Mouse (Mus musculus): ENCODE results near the gene Pip4k2a. TPM values are rescaled to one million over a fixed set of nuclear protein-coding genes. Genes with fewer than 3 reads are reported as not detected.

The Pip4k2a gene
- polyA plus RNA-seq, 1 experiment from 2014 or later = 8.3 TPM

DNA sequence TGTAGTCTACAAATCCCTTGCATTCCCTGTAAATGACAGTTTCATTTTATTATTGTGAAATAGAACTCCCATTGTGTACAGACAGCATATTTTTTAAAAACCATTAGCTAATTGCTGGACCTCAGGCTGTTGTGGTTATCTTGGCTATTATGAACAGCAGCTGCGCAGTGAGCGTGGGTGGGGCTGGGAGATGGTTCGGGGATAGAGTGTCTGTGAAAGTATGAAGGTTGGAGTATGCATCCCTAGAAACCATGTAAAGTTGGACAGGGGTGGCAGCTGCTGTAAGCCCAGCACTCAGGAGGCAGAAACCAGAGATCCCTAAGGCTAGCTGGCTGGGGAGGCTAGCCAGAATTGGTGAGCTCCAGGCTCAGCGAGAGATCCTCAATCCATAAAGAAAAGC lies 158.4 kb downstream of the Pip4k2a start:
- Histone ChIP-seq H3K4me3 (no peak overlapping the region), H3K4me1 (no peaks in the 10 kb centered on the region), H3K27me3 (no peaks in the 10 kb centered on the region), H3K9ac (no peak overlapping the region), H3K4me2 (no peak overlapping the region), H3K36me3 (ENCODE audit: poor library complexity, severe bottlenecking) (peaks cover 8% of the 10 kb centered on the region; the same call in 1 of the 2 replicates), H3K9me3 (replicated peaks) (0 out of 2 replicates have a peak, but pooled peaks cover 2% of the 10 kb centered on the region), H3K27ac (no peak overlapping the region)
- ATAC-seq = no peak
- 84% methylated on average over 4 of the region's 4 CpGs for WGBS

- Histone ChIP-seq H3K27me3 (no peaks in the 10 kb centered on the region), H3K27ac (no peak overlapping the region), H3K4me2 (no peak overlapping the region), H3K9ac (no peak overlapping the region), H3K4me3 (no peak overlapping the region), H3K36me3 (ENCODE audit: poor library complexity, severe bottlenecking) (no peaks in the 10 kb centered on the region), H3K4me1 (no peaks in the 10 kb centered on the region), H3K9me3 (replicated peaks) (0 out of 2 replicates have a peak, but pooled peaks cover 2% of the 10 kb centered on the region)
- WGBS = 94% methylated on average over 12 of the region's 12 CpGs
- no peak for ATAC-seq
Measured at GRCm38 (mm10) chr2:18835266-18835908, 162.5 kb downstream of the Pip4k2a start.

DNA sequence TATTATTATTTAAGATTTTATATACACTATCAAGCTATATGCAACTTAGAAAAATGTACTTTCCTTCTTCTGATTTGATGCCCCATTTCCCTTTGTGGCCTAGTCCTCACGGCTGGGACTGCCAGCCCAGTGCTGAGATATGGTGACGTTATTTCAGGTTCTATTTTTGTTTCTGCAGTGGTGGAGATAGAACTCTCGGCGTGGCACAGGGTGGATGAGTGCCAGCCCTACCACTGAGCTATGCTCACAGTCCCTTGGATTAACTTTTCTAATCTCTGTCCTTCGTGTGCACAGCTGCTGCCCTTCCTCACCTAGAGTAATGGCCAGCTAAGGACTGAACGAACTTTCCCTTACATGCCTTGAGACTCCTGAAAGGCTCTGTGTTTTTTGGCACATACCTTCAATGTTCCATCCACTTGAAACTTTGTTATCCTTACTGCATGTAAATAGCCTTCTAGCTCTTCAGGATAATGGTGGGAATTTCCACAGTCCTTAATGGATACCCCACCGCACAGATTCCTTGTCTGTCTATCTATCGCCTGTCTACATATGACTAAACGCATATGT lies 164.8 kb downstream of the Pip4k2a start:
- Histone ChIP-seq H3K9ac (no peak overlapping the region), H3K27ac (no peak overlapping the region), H3K9me3 (replicated peaks) (0 out of 2 replicates have a peak, but pooled peaks cover 2% of the 10 kb centered on the region), H3K4me3 (no peak overlapping the region), H3K36me3 (ENCODE audit: poor library complexity, severe bottlenecking) (no peaks in the 10 kb centered on the region), H3K4me2 (no peak overlapping the region), H3K4me1 (no peaks in the 10 kb centered on the region), H3K27me3 (no peaks in the 10 kb centered on the region)
- no peak for ATAC-seq
- WGBS = 84% methylated on average over 9 of the region's 9 CpGs

GRCm38 (mm10) chr2:18831031-18831774 lies 166.7 kb downstream of the Pip4k2a start:
- ATAC-seq = no peak
- no peaks in the 10 kb centered on the region for H3K36me3 ChIP-seq (ENCODE audit: poor library complexity, severe bottlenecking)
- H3K4me2 ChIP-seq = no peak overlapping the region
- no peak overlapping the region for H3K4me3 ChIP-seq
- no peak overlapping the region for H3K9ac ChIP-seq
- no peaks in the 10 kb centered on the region for H3K4me1 ChIP-seq
- H3K27me3 ChIP-seq = no peaks in the 10 kb centered on the region
- 70% methylated on average over 6 of the region's 6 CpGs for WGBS
- 0 out of 2 replicates have a peak, but pooled peaks cover 2% of the 10 kb centered on the region for H3K9me3 ChIP-seq (replicated peaks)
- no peak overlapping the region for H3K27ac ChIP-seq

DNA sequence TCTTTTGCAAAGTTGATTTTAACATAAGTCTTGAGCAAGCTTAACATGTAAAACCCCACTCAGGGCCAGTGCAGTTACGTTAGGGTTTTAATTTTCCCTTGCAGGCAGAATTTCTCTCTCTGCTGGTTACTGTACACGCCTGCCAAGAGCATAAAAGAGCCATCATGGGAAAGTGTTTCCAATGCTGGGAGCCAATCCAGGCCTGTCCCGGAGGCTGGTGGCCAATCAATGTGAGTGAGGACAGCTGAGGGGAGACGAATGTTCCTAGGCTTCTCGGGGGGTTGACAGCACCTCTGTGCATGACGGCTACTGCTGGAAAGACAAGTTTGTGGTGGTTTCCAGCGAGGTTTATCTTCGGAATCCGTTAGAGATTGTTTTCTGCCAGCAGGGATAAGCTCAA lies 175.2 kb downstream of the Pip4k2a start:
- ATAC-seq = peak; percentile 75
- H3K4me1 ChIP-seq = peaks cover 16% of the 10 kb centered on the region
- no peak overlapping the region for H3K4me2 ChIP-seq
- no peaks in the 10 kb centered on the region for H3K9me3 ChIP-seq (replicated peaks)
- no peak overlapping the region for H3K9ac ChIP-seq
- no peak overlapping the region for H3K4me3 ChIP-seq
- H3K36me3 ChIP-seq (ENCODE audit: poor library complexity, severe bottlenecking) = no peaks in the 10 kb centered on the region
- no peaks in the 10 kb centered on the region for H3K27me3 ChIP-seq
- H3K27ac ChIP-seq = no peak overlapping the region
- 58% methylated on average over 9 of the region's 9 CpGs for WGBS

- H3K36me3 ChIP-seq (ENCODE audit: poor library complexity, severe bottlenecking) = no peaks in the 10 kb centered on the region
- peak overlapping the region; percentile 30 for H3K4me2 ChIP-seq
- 42% methylated on average over 18 of the region's 18 CpGs for WGBS
- no peak overlapping the region for H3K4me3 ChIP-seq
- H3K9ac ChIP-seq = no peak overlapping the region
- peaks cover 16% of the 10 kb centered on the region for H3K4me1 ChIP-seq
- H3K9me3 ChIP-seq (replicated peaks) = no peaks in the 10 kb centered on the region
- H3K27me3 ChIP-seq = no peaks in the 10 kb centered on the region
- H3K27ac ChIP-seq = no peak overlapping the region
- ATAC-seq = peak; percentile 57
Measured at GRCm38 (mm10) chr2:18821451-18822379, 176.2 kb downstream of the Pip4k2a start.

DNA sequence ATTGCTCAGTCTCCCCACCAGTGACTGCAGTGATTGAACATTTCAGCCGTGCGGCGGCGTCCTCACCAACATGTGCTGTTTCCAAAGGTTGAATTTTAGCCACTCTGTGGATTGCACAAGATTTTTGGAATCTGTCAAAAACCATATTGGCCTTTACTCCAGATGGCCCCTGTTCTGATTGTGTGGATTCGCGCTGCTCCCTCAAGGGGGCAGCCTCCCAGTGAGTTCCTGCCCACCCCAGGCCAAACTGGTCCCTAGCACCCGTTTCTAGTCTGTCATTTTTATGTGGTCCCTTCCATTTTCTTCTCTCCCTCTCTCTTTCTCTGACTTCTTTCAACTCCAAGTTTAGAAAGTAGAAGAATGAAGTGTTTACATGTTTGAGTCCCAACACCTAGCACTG lies 178.4 kb downstream of the Pip4k2a start:
- Histone ChIP-seq H3K27me3 (no peaks in the 10 kb centered on the region), H3K4me2 (no peak overlapping the region), H3K9me3 (replicated peaks) (no peaks in the 10 kb centered on the region), H3K4me3 (no peak overlapping the region), H3K36me3 (ENCODE audit: poor library complexity, severe bottlenecking) (no peaks in the 10 kb centered on the region), H3K4me1 (peaks cover 16% of the 10 kb centered on the region), H3K9ac (no peak overlapping the region), H3K27ac (no peak overlapping the region)
- ATAC-seq = no peak
- 80% methylated on average over 7 of the region's 7 CpGs for WGBS

DNA sequence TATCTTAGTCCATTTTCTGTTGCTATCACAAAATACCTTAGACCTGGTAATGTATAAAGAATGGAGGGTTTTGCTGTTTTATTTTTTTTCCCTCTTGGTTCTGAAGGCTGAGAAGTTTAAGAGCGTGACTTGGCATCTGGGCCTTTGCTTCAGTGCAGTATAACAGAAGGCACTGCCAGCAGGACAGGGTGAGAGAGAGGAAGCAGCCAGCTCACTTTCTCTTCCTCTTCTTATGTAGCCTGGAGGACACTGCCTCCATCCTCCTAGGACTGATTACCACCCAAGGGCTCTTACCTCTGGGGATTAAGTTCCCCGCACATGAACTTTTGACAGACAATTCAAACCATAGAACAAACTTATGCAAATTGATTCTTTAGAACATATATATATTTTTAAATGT lies 181.9 kb downstream of the Pip4k2a start:
- Histone ChIP-seq H3K27ac (no peak overlapping the region), H3K4me2 (no peak overlapping the region), H3K9me3 (replicated peaks) (no peaks in the 10 kb centered on the region), H3K4me3 (no peak overlapping the region), H3K9ac (no peak overlapping the region), H3K27me3 (no peaks in the 10 kb centered on the region), H3K4me1 (peaks cover 9% of the 10 kb centered on the region; the same call in 1 of the 2 replicates), H3K36me3 (ENCODE audit: poor library complexity, severe bottlenecking) (no peaks in the 10 kb centered on the region)
- 90% methylated on average over 2 of the region's 2 CpGs for WGBS
- no peak for ATAC-seq

DNA sequence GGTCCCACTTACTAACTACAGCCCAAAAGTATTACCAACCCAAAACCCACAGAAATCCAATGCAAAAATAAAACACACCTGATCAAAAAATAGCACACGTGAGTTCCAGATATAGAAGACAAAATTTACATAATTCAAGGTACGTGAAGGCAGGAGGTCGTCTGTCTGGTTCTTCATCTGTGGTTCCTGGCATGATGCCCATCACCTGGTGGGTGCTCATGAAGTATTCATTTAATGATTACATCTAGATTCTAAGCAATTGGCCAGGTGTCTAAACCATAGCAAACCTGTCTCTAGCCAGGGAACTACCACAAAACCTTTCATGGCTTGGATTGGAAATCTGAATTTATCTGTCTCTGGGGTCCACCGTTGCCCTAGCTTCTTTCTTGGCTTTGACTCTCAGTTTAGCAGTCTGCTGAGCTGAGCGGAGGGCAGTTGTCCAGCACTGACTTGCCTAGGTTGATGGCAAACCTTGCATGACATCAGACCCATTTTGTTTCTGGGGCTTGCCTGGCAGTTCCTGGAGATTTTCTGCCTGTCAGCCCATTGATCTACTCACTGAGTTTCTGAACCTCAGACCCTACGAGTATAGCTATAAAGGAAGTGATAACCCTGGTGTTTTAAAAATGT lies 182.5 kb downstream of the Pip4k2a start:
- WGBS = 80% methylated on average over 6 of the region's 6 CpGs

DNA sequence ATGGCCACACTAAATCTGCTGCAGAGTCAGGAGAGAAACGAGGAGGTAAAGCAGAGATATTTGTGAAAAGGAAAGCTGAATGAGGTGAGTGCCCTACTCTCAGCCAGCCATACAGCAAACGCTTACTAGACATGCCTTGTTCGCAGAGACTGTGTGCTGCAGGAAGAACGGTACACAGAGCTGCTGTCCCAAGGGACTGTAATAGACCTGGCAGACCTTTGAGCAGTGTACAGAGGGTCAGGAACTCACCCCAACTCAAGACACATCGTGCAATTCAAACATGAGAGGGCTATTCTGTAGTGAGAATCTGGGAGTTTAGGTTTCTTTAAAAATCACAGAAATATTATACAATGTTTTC lies 183.5 kb downstream of the Pip4k2a start:
- Histone ChIP-seq H3K4me1 (peaks cover 9% of the 10 kb centered on the region; the same call in 1 of the 2 replicates), H3K9ac (no peak overlapping the region), H3K36me3 (ENCODE audit: poor library complexity, severe bottlenecking) (no peaks in the 10 kb centered on the region), H3K27ac (no peak overlapping the region), H3K4me3 (no peak overlapping the region), H3K27me3 (no peaks in the 10 kb centered on the region), H3K9me3 (replicated peaks) (no peaks in the 10 kb centered on the region), H3K4me2 (no peak overlapping the region)
- ATAC-seq = no peak
- WGBS = 58% methylated on average over 5 of the region's 5 CpGs

More for the DNA sequence above, 182.5 kb downstream of the Pip4k2a start:
- no peak overlapping the region for H3K9ac ChIP-seq
- H3K4me3 ChIP-seq = no peak overlapping the region
- H3K4me2 ChIP-seq = no peak overlapping the region
- ATAC-seq = no peak
- H3K27ac ChIP-seq = no peak overlapping the region
- no peaks in the 10 kb centered on the region for H3K36me3 ChIP-seq (ENCODE audit: poor library complexity, severe bottlenecking)
- no peaks in the 10 kb centered on the region for H3K27me3 ChIP-seq
- no peaks in the 10 kb centered on the region for H3K9me3 ChIP-seq (replicated peaks)
- H3K4me1 ChIP-seq = peaks cover 9% of the 10 kb centered on the region; the same call in 1 of the 2 replicates

- WGBS = 79% methylated on average over 11 of the region's 11 CpGs
- peaks cover 9% of the 10 kb centered on the region; the same call in 1 of the 2 replicates for H3K4me1 ChIP-seq
- ATAC-seq = no peak
- H3K9ac ChIP-seq = no peak overlapping the region
- no peaks in the 10 kb centered on the region for H3K36me3 ChIP-seq (ENCODE audit: poor library complexity, severe bottlenecking)
- H3K4me3 ChIP-seq = no peak overlapping the region
- H3K27ac ChIP-seq = no peak overlapping the region
- H3K4me2 ChIP-seq = no peak overlapping the region
- H3K27me3 ChIP-seq = no peaks in the 10 kb centered on the region
- H3K9me3 ChIP-seq (replicated peaks) = no peaks in the 10 kb centered on the region
Measured at GRCm38 (mm10) chr2:18813683-18814446, 184.1 kb downstream of the Pip4k2a start.
